Mouse (Mus musculus) liver, embryonic 14.5 days (tissue): ENCODE data around the gene Mmp8. TPM values are rescaled to one million over a fixed set of nuclear protein-coding genes. Genes with fewer than 3 reads are reported as not detected.

Source experiments
- ATAC-seq: fragments of 200-750 bp; cut with Nextera tagmentation; 2 replicates; pipeline ENCODE4 v1.8.0; 2017; ENCODE audit warnings: moderate number of reproducible peaks, mild to moderate bottlenecking, moderate library complexity; ENCODE audit not compliant: insufficient read depth
- DNase-seq, 3 experiments: peaks; one replicate each; pipeline ENCODE4 v3.0.0-alpha.2; 2012 to 2013; ENCODE audit warnings: low read depth in 3 of 3, low spot score in 3 of 3
- H3K27ac ChIP-seq: fragments of 300-500 bp; sonication (generic); 2 replicates; pipeline ENCODE4 v1.5.1; 2014; ENCODE audit warnings: moderate library complexity, mild to moderate bottlenecking, control low read depth, inconsistent platforms
- H3K27me3 ChIP-seq: fragments of 300-500 bp; sonication (generic); 2 replicates; pipeline ENCODE4 v1.6.1; 2014; ENCODE audit warnings: mild to moderate bottlenecking, low read length, moderate library complexity; ENCODE audit not compliant: control insufficient read depth, insufficient read depth
- H3K36me3 ChIP-seq: fragments of 300-500 bp; sonication (generic); replicated peaks from 2 replicates; pipeline ENCODE4 v1.6.1; 2014; ENCODE audit warnings: low read depth; ENCODE audit not compliant: control insufficient read depth, insufficient read depth
- H3K4me1 ChIP-seq, 2 experiments: fragments of 200-500 bp in 1 of 2; fragments of 300-500 bp in 1 of 2; sonication (generic) in 1 of 2; replicated peaks; 2 replicates each; pipeline ENCODE4 v1.6.1; 2012 to 2014; ENCODE audit warnings: antibody characterized with exemption in 1 of 2, inconsistent platforms in 1 of 2, low read length in 1 of 2; ENCODE audit not compliant: control insufficient read depth in 2 of 2, insufficient read depth in 2 of 2
- H3K4me2 ChIP-seq: fragments of 300-500 bp; sonication (generic); 2 replicates; pipeline ENCODE4 v1.6.1; 2014; ENCODE audit warnings: low read depth, mild to moderate bottlenecking, control low read depth, moderate library complexity
- H3K4me3 ChIP-seq, 2 experiments: fragments of 200-500 bp in 1 of 2; fragments of 300-500 bp in 1 of 2; sonication (generic) in 1 of 2; 2 replicates each; pipeline ENCODE4 v1.5.1; 2012 to 2014; ENCODE audit warnings: low read depth in 2 of 2, low read length in 2 of 2, mild to moderate bottlenecking in 2 of 2, control low read depth in 1 of 2, inconsistent platforms in 1 of 2, moderate library complexity in 1 of 2; ENCODE audit not compliant: insufficient read depth in 1 of 2
- H3K9ac ChIP-seq: fragments of 300-500 bp; sonication (generic); replicated peaks from 2 replicates; pipeline ENCODE4 v1.6.1; 2014; ENCODE audit warnings: mild to moderate bottlenecking, control low read depth, moderate library complexity
- H3K9me3 ChIP-seq: fragments of 300-500 bp; sonication (generic); 2 replicates; pipeline ENCODE4 v1.6.1; 2016; ENCODE audit warnings: low read length, mixed read lengths; ENCODE audit not compliant: control insufficient read depth
- CTCF ChIP-seq: IDR thresholded peaks from 2 replicates; pipeline ENCODE4 v1.5.1; 2016; ENCODE audit warnings: antibody characterized with exemption, low read depth, control low read depth
- EP300 ChIP-seq: IDR thresholded peaks from 2 replicates; pipeline ENCODE4 v1.6.1; 2016; ENCODE audit warnings: antibody characterized with exemption, low read depth
- WGBS: fragments of 180-500 bp; shearing (Covaris S2); extraction: QIAGEN DNeasy Blood & Tissue Kit; methylation state at CpG from one replicate; pipeline ENCODE4 v1.1.7; 2014; ENCODE audit not compliant: insufficient replicate concordance; 5-methylcytosine and 5-hydroxymethylcytosine counted together
- polyA plus RNA-seq, 2 experiments: library from polyadenylated mRNA; depleted of rRNA in 1 of 2; stranded (reverse) in 1 of 2; unstranded in 1 of 2; fragments of >200 nt; fragmentation: Nextera tagmentation in 1 of 2; extraction: Ambion mirVana in 1 of 2; gene quantifications; 2 replicates each; pipeline versions ENCODE4 v1.2.1 to v1.2.3; 2012 to 2014

Gene Mmp8
- polyA plus RNA-seq, 2 experiments: 1.2 to 3.1 TPM

DNA sequence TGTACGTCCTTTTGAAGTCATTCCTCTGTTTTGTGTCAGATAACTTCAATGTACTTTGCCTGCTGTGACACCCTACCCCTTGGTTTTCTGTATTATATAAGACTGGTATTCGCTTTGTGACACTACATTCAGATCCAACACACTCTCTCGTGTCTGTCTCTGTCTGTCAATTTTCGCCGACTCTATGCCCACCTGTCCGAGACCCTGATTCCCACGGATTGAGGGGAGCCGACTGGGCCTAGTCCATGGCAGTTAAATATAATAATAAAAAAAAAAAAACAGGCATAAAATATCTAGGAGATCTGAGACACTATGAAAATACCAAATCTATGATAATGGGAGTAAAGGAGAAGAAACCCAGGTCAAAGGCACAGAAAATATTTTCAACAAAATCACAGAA lies 31.8 kb downstream of the Mmp8 start:
- DNase-seq (no peak), ATAC-seq (no peak)
- no peaks in the 10 kb centered on the region for H3K27me3 ChIP-seq
- no peak overlapping the region for H3K27ac ChIP-seq
- H3K36me3 ChIP-seq: no peaks in the 10 kb centered on the region
- no peak overlapping the region for H3K4me3 ChIP-seq
- no peaks in the 10 kb centered on the region for H3K9me3 ChIP-seq
- WGBS: 53% methylated on average over 8 of the region's 8 CpGs
- 0 out of 4 replicates have a peak, but pooled peaks cover 0 to 3% of the 10 kb centered on the region in 2 experiments for H3K4me1 ChIP-seq
- no peak overlapping the region for H3K9ac ChIP-seq
- TF ChIP-seq CTCF: no peak
- TF ChIP-seq EP300: no peak
- no peak overlapping the region for H3K4me2 ChIP-seq

DNA sequence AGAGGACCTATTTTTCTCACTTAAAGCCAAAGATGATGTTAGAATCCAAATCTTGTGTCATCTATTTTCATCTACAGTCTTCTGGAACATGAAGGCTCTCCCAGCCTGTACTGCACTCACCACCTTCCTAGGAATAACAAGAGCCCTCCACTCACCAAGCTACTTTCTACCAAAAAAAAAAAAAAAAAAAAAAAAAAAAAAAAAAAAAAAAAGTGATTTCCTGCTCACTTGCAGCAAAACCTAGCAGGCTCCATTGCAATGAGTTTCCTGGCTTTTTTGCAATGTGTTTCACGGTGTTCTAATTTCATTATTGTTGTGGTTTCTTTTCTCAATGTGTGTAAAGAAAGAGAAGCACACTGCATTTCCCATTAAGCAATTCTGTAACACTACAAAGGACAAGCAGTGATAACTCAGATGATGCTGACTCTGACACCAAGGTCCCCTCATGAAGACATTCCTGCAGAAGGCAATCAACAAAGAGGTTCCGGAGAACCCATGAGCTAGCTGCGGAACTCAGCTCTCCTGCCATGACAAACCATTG lies 35.1 kb downstream of the Mmp8 start:
- Histone ChIP-seq H3K36me3 (no peaks in the 10 kb centered on the region), H3K4me1 (0 out of 4 replicates have a peak, but pooled peaks cover 0 to 4% of the 10 kb centered on the region in 2 experiments), H3K27me3 (no peaks in the 10 kb centered on the region), H3K27ac (no peak overlapping the region), H3K9ac (no peak overlapping the region), H3K4me3 (no peak overlapping the region), H3K9me3 (no peaks in the 10 kb centered on the region), H3K4me2 (no peak overlapping the region)
- no peak for DNase-seq
- TF ChIP-seq EP300 (no peak), CTCF (no peak)
- ATAC-seq: no peak
- 69% methylated on average over 3 of the region's 3 CpGs for WGBS

DNA sequence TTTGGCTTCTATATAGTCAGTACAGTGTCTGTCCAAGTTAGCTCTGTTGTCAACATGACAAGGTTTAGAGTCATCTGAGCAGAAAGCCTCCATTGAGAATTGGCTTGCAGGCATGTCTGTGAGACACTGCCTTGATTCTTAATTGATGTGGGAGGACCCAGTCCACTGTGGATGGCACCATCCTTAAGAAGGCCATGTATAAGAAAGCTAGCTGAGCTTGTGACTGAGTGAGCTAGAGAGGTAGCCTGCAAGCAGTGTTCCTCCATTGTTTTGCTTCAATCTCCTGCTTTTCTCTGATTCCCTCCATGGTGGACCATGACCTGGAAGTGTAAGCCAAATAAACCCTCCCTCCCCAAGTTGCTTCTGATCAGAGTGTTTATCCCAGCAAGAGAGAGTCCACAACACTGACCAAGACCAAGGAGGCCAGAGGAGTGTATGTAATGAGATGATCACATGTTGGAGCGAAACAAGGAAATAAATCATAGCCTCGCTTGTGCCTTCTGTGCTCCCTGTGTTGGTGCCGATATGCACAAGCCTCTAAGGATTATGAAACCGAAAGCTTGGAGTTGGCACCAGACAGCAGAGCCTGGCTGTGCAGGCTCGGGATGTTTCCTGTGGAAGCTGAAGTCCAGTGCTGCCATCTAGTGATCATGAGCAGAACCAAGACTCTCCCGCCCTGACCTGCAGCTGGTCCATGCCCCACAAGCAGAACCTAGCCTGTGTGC lies 36.7 kb downstream of the Mmp8 start:
- H3K4me1 ChIP-seq: peaks cover 0 to 4% of the 10 kb centered on the region in 2 experiments; a peak in 1 of 4 replicates
- peak overlapping the region; percentile 32 for H3K4me2 ChIP-seq
- H3K36me3 ChIP-seq: no peaks in the 10 kb centered on the region
- H3K9ac ChIP-seq: no peak overlapping the region
- 10% methylated on average over 6 of the region's 6 CpGs for WGBS
- peak in 2 of 3 experiments; percentile 29 to 33 for DNase-seq
- peak; percentile 81 for ATAC-seq
- TF ChIP-seq CTCF (peak; percentile 87), EP300 (no peak)
- no peaks in the 10 kb centered on the region for H3K27me3 ChIP-seq
- no peak overlapping the region for H3K27ac ChIP-seq
- no peaks in the 10 kb centered on the region for H3K9me3 ChIP-seq
- peak overlapping the region; percentile 28 to 62; a peak in 3 of 4 replicates for H3K4me3 ChIP-seq

DNA sequence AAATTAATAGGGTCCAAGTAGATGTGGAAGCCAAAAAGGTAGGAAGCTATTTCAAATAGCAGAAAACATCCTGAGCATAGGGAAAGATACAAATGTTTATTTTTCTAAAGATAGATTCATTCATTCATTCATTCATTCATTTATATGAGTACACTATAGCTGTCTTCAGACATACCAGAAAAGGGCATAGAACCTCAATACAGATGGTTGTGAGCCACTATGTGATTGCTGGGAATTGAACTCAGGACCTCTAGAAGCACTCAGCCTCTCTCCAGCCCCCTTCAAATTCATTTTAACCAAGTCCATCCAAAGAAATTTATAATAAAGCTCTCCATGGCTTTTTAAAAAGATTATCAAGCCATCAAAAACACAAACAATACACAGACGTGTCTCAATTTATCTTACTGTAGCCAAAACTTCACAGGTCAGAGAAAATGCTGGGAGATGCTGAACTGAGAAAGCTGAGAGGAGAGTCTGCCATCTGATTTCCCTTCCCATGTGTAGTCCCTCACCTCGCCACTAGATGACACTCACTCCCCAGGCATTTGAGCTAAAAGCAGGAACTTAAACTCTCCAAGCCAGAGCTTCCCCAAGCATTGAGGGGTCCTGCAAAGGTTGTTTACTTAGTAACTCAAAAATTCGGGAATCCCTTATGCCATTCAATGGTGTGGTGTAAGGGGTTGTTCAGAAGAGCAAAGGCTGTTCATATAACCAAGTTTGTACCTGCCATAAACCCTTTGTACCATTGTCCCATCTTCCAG lies 44.9 kb downstream of the Mmp8 start:
- ATAC-seq (no peak), DNase-seq (peak in 2 of 3 experiments; percentile 17 to 20)
- Histone ChIP-seq H3K27ac (no peak overlapping the region), H3K9ac (no peak overlapping the region), H3K4me2 (no peak overlapping the region), H3K27me3 (no peaks in the 10 kb centered on the region), H3K36me3 (no peaks in the 10 kb centered on the region), H3K9me3 (no peaks in the 10 kb centered on the region), H3K4me3 (no peak overlapping the region), H3K4me1 (no peaks in the 10 kb centered on the region; a peak in 1 of 4 replicates)
- WGBS: 0% methylated on average over 3 of the region's 3 CpGs
- TF ChIP-seq CTCF: peak; percentile 85
- no peak for TF ChIP-seq EP300

DNA sequence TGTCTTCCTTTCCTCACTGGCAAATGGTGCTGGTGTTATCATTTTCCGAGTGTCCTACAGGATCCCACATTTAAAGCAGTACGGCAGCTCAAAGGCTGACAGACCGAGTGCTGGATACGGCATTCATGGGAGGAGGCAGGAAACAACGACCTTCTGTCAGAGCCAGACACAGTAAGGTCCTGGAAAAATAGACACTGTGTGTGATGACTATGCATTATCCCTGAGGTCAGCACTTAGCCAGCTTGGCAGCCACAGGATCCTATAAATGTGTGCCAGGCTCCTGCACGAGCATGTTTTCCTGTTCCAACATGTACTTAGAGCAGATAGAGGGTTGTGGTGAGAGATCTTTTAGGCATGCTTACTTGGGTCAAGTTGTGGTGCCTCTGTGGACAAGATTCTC lies 45.7 kb downstream of the Mmp8 start:
- Histone ChIP-seq H3K27me3 (no peaks in the 10 kb centered on the region), H3K4me2 (no peak overlapping the region), H3K27ac (no peak overlapping the region), H3K4me3 (no peak overlapping the region), H3K9ac (no peak overlapping the region), H3K36me3 (no peaks in the 10 kb centered on the region), H3K9me3 (no peaks in the 10 kb centered on the region), H3K4me1 (no peaks in the 10 kb centered on the region; a peak in 1 of 4 replicates)
- WGBS: 46% methylated on average over 6 of the region's 6 CpGs
- ATAC-seq: no peak
- DNase-seq: no peak
- no peak for TF ChIP-seq EP300
- no peak for TF ChIP-seq CTCF
